Mouse (Mus musculus): ENCODE results near the gene Clgn. TPM values are rescaled to one million over a fixed set of nuclear protein-coding genes. Genes with fewer than 3 reads are reported as not detected.

The Clgn gene
- polyA plus RNA-seq (2012; rRNA removed) (0.12 and 0.26 TPM in 2 replicates), polyA plus RNA-seq (2014; fragmentation: Nextera tagmentation; extraction: Ambion mirVana) (0.39 and 0.54 TPM in 2 replicates)

GRCm38 (mm10) chr8:83389316-83390005 is at the start of gene Clgn:
Gene Clgn, plus strand, starts transcription at chr8:83389867.
- peaks cover 34% of the 10 kb centered on the region for H3K27me3 ChIP-seq (ENCODE audit: control insufficient read depth, insufficient read depth, low read length)
- H3K4me1 ChIP-seq (replicated peaks; ENCODE audit: control insufficient read depth in 2 of 2, insufficient read depth in 2 of 2, low read length in 1 of 2), result peaks cover 0 to 4% of the 10 kb centered on the region in 2 experiments; a peak in 1 of 4 replicates
- H3K9ac ChIP-seq (replicated peaks), result peak within 1 kb of the TSS; percentile 33; the same call in 1 of the 2 replicates
- H3K27ac ChIP-seq, result no peak within 1 kb of the TSS
- H3K36me3 ChIP-seq (replicated peaks; ENCODE audit: control insufficient read depth, insufficient read depth, low read depth), result no peaks in the 10 kb centered on the region
- WGBS (ENCODE audit: insufficient replicate concordance), result 3% methylated on average over 41 of the region's 41 CpGs
- H3K9me3 ChIP-seq (ENCODE audit: control insufficient read depth, low read length), result no peaks in the 10 kb centered on the region
- peak within 1 kb of the TSS; percentile 2 to 49; a peak in 3 of 4 replicates for H3K4me3 ChIP-seq (ENCODE audit: insufficient read depth in 1 of 2, low read depth in 2 of 2, low read length in 2 of 2)
- no peak for DNase-seq (ENCODE audit: low read depth in 3 of 3, low spot score in 3 of 3)
- peak within 1 kb of the TSS; percentile 71 for H3K4me2 ChIP-seq (ENCODE audit: low read depth)
- peak; percentile 50; the same call in 1 of the 2 replicates for ATAC-seq (ENCODE audit: insufficient read depth)
- TF ChIP-seq CTCF (IDR thresholded peaks at IDR 0.05; ENCODE audit: low read depth), result no peak
- no peak for TF ChIP-seq EP300 (IDR thresholded peaks at IDR 0.05; ENCODE audit: low read depth)

- no peaks in the 10 kb centered on the region for H3K36me3 ChIP-seq (replicated peaks; ENCODE audit: control insufficient read depth, insufficient read depth, low read depth)
- ATAC-seq (ENCODE audit: insufficient read depth) (no peak), DNase-seq (ENCODE audit: low read depth in 3 of 3, low spot score in 3 of 3) (no peak)
- TF ChIP-seq CTCF (IDR thresholded peaks at IDR 0.05; ENCODE audit: low read depth) (no peak), EP300 (IDR thresholded peaks at IDR 0.05; ENCODE audit: low read depth) (no peak)
- WGBS (ENCODE audit: insufficient replicate concordance), result 70% methylated on average over 3 of the region's 3 CpGs
- H3K9ac ChIP-seq (replicated peaks), result no peak overlapping the region
- no peaks in the 10 kb centered on the region for H3K4me1 ChIP-seq (replicated peaks; ENCODE audit: control insufficient read depth in 2 of 2, insufficient read depth in 2 of 2, low read length in 1 of 2)
- no peaks in the 10 kb centered on the region for H3K27me3 ChIP-seq (ENCODE audit: control insufficient read depth, insufficient read depth, low read length)
- H3K4me2 ChIP-seq (ENCODE audit: low read depth), result no peak overlapping the region
- no peaks in the 10 kb centered on the region for H3K9me3 ChIP-seq (ENCODE audit: control insufficient read depth, low read length)
- no peak overlapping the region for H3K27ac ChIP-seq
- H3K4me3 ChIP-seq (ENCODE audit: insufficient read depth in 1 of 2, low read depth in 2 of 2, low read length in 2 of 2), result no peak overlapping the region
These were observed 47.6 kb upstream of the Clgn start for GRCm38 (mm10) chr8:83342076-83342475.

- H3K4me3 ChIP-seq (ENCODE audit: insufficient read depth in 1 of 2, low read depth in 2 of 2, low read length in 2 of 2), result no peak overlapping the region
- H3K27me3 ChIP-seq (ENCODE audit: control insufficient read depth, insufficient read depth, low read length), result no peaks in the 10 kb centered on the region
- no peak for ATAC-seq (ENCODE audit: insufficient read depth)
- TF ChIP-seq CTCF (IDR thresholded peaks at IDR 0.05; ENCODE audit: low read depth) (peak; percentile 36; the same call in 1 of the 2 replicates), EP300 (IDR thresholded peaks at IDR 0.05; ENCODE audit: low read depth) (no peak)
- H3K4me2 ChIP-seq (ENCODE audit: low read depth), result no peak overlapping the region
- DNase-seq (ENCODE audit: low read depth in 3 of 3, low spot score in 3 of 3), result no peak
- H3K4me1 ChIP-seq (replicated peaks; ENCODE audit: control insufficient read depth in 2 of 2, insufficient read depth in 2 of 2, low read length in 1 of 2), result no peaks in the 10 kb centered on the region
- no peaks in the 10 kb centered on the region for H3K9me3 ChIP-seq (ENCODE audit: control insufficient read depth, low read length)
- H3K36me3 ChIP-seq (replicated peaks; ENCODE audit: control insufficient read depth, insufficient read depth, low read depth), result no peaks in the 10 kb centered on the region
- H3K9ac ChIP-seq (replicated peaks), result no peak overlapping the region
- H3K27ac ChIP-seq, result no peak overlapping the region
These were observed 47.0 kb upstream of the Clgn start for GRCm38 (mm10) chr8:83342693-83343092.

GRCm38 (mm10) chr8:83348263-83348662 is 41.4 kb upstream of the Clgn start, which contains the start of gene Mgat4d:
Gene Mgat4d, plus strand, starts transcription at chr8:83348471.
- TF ChIP-seq EP300 (IDR thresholded peaks at IDR 0.05; ENCODE audit: low read depth) (no peak), CTCF (IDR thresholded peaks at IDR 0.05; ENCODE audit: low read depth) (no peak)
- H3K9me3 ChIP-seq (ENCODE audit: control insufficient read depth, low read length), result no peaks in the 10 kb centered on the region
- ATAC-seq (ENCODE audit: insufficient read depth) (no peak), DNase-seq (ENCODE audit: low read depth in 3 of 3, low spot score in 3 of 3) (no peak)
- no peaks in the 10 kb centered on the region for H3K4me1 ChIP-seq (replicated peaks; ENCODE audit: control insufficient read depth in 2 of 2, insufficient read depth in 2 of 2, low read length in 1 of 2)
- H3K4me2 ChIP-seq (ENCODE audit: low read depth), result no peak within 1 kb of the TSS
- no peak within 1 kb of the TSS for H3K9ac ChIP-seq (replicated peaks)
- 62% methylated on average over 18 of the region's 18 CpGs for WGBS (ENCODE audit: insufficient replicate concordance)
- no peaks in the 10 kb centered on the region for H3K36me3 ChIP-seq (replicated peaks; ENCODE audit: control insufficient read depth, insufficient read depth, low read depth)
- no peak within 1 kb of the TSS for H3K4me3 ChIP-seq (ENCODE audit: insufficient read depth in 1 of 2, low read depth in 2 of 2, low read length in 2 of 2)
- no peak within 1 kb of the TSS for H3K27ac ChIP-seq
- H3K27me3 ChIP-seq (ENCODE audit: control insufficient read depth, insufficient read depth, low read length), result no peaks in the 10 kb centered on the region

GRCm38 (mm10) chr8:83351315-83351714 is 38.4 kb upstream of the Clgn start:
- ATAC-seq (ENCODE audit: insufficient read depth) (no peak), DNase-seq (ENCODE audit: low read depth in 3 of 3, low spot score in 3 of 3) (no peak)
- Histone ChIP-seq H3K4me1 (replicated peaks; ENCODE audit: control insufficient read depth in 2 of 2, insufficient read depth in 2 of 2, low read length in 1 of 2) (no peaks in the 10 kb centered on the region), H3K36me3 (replicated peaks; ENCODE audit: control insufficient read depth, insufficient read depth, low read depth) (no peaks in the 10 kb centered on the region), H3K4me2 (ENCODE audit: low read depth) (no peak overlapping the region), H3K9me3 (ENCODE audit: control insufficient read depth, low read length) (no peaks in the 10 kb centered on the region), H3K27ac (no peak overlapping the region), H3K9ac (replicated peaks) (no peak overlapping the region), H3K4me3 (ENCODE audit: insufficient read depth in 1 of 2, low read depth in 2 of 2, low read length in 2 of 2) (no peak overlapping the region), H3K27me3 (ENCODE audit: control insufficient read depth, insufficient read depth, low read length) (no peaks in the 10 kb centered on the region)
- no peak for TF ChIP-seq CTCF (IDR thresholded peaks at IDR 0.05; ENCODE audit: low read depth)
- TF ChIP-seq EP300 (IDR thresholded peaks at IDR 0.05; ENCODE audit: low read depth), result no peak
- 75% methylated on average over 2 of the region's 2 CpGs for WGBS (ENCODE audit: insufficient replicate concordance)

Measured in liver, embryonic 14.5 days (tissue).